Mouse (Mus musculus) megakaryocyte, embryonic 14.5 days (primary cell): ENCODE measurements around the gene Stxbp5. TPM values are rescaled to one million over a fixed set of nuclear protein-coding genes. Genes with fewer than 3 reads are reported as not detected.

Experiments used
- H3K27me3 ChIP-seq: replicated peaks from 2 replicates; pipeline ENCODE3; 2012; ENCODE audit warnings: inconsistent platforms
- H3K36me3 ChIP-seq: replicated peaks from 2 replicates; pipeline ENCODE3; 2012; ENCODE audit warnings: low read length, inconsistent platforms, mixed read lengths
- H3K4me1 ChIP-seq: 2 replicates; pipeline ENCODE4 v1.6.1; 2012; ENCODE audit warnings: inconsistent platforms
- H3K4me3 ChIP-seq: replicated peaks from 2 replicates; pipeline ENCODE3; 2012; ENCODE audit warnings: moderate library complexity, mild to moderate bottlenecking, inconsistent platforms
- H3K9me3 ChIP-seq: 2 replicates; pipeline ENCODE4 v1.6.1; 2012; ENCODE audit warnings: inconsistent platforms
- FLI1 ChIP-seq: IDR thresholded peaks from 2 replicates; pipeline ENCODE4 v1.6.1; 2012; ENCODE audit warnings: low read length, inconsistent platforms, mixed read lengths
- GATA1 ChIP-seq: IDR thresholded peaks from 3 replicates; pipeline ENCODE4 v1.6.1; 2012; ENCODE audit warnings: mixed read lengths, low read length, inconsistent platforms, borderline replicate concordance
- polyA plus RNA-seq: library from polyadenylated mRNA; stranded (reverse); fragments of >175 nt; gene quantifications from 2 replicates; pipeline ENCODE4 v1.2.3, GENCODE M21; 2012; ENCODE audit warnings: low replicate concordance; ENCODE audit not compliant: insufficient read depth

Stxbp5 gene
- polyA plus RNA-seq, 1 experiment: 17.5 TPM

GRCm38 (mm10) chr10:9866793-9867579 is 33.9 kb downstream of the Stxbp5 start:
- Histone ChIP-seq H3K4me1 (peaks cover 62% of the 10 kb centered on the region), H3K36me3 (peaks cover 87% of the 10 kb centered on the region), H3K27me3 (no peaks in the 10 kb centered on the region), H3K4me3 (no peak overlapping the region), H3K9me3 (no peaks in the 10 kb centered on the region)
- no peak for TF ChIP-seq FLI1

DNA sequence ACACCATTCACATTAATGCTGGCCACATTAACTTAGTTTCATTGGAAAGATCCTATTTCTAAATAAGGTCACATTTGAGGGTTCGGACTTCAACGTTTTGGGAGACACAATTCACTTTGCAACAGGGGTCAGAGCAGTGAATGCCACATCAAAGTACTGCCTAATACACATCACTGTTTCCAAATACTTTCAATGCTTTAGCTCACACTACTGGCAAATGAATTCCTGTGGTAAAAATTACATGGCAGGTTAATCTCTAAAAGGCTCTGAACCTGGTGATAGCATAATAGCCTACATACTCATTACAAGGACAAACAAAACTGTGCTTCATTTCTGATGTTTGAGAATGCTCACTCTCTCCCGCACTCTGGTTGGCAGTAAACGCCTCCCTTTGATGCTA is 40.9 kb downstream of the Stxbp5 start:
- H3K9me3 ChIP-seq: peaks cover 4% of the 10 kb centered on the region; the same call in 1 of the 2 replicates
- peaks cover 46% of the 10 kb centered on the region for H3K4me1 ChIP-seq
- no peak overlapping the region for H3K4me3 ChIP-seq
- TF ChIP-seq FLI1 (no peak), GATA1 (no peak)
- H3K27me3 ChIP-seq: no peaks in the 10 kb centered on the region
- peaks cover 92% of the 10 kb centered on the region for H3K36me3 ChIP-seq

DNA sequence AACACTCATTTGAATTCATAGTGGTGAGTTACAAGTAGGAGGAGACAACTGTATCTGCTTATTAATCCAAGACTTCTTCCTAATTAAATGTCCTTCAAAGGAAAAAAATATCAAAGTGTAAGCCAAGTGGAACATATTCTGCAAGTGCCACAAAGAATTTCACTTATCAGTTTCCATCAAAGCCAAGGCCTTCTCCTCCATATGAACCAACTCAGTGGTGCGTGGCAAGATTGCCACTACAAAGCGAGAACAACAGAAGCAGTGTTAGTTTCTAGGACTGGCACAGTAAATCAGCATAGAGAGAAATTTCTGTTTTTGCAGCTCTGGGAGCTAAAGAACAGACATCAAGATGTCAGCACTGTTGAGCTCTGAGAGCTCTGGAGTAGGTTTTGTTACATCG is 41.4 kb downstream of the Stxbp5 start:
- H3K36me3 ChIP-seq: peaks cover 87% of the 10 kb centered on the region
- TF ChIP-seq FLI1 (no peak), GATA1 (no peak)

DNA sequence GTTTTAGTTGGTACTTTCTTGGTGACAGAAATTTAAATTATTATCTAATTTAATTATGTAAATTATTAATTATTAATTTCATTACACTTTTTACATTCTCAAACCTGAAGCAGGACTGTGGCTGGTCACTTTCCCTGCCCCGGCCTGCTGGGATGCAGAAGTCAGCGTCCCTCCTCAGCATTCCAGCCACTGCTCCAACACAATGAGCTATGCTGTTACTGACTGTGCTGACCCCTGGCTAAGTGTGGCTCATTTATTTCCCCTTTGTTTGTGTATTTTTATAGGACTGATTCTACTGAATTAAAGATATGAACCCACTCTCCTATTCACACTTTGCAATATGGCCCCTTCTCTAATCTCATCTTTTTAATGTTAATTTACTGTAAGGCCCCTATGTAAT is 43.0 kb downstream of the Stxbp5 start:
- Histone ChIP-seq H3K36me3 (peaks cover 82% of the 10 kb centered on the region), H3K27me3 (no peaks in the 10 kb centered on the region), H3K4me3 (no peak overlapping the region), H3K9me3 (peaks cover 16% of the 10 kb centered on the region), H3K4me1 (peaks cover 43% of the 10 kb centered on the region)
- TF ChIP-seq GATA1 (no peak), FLI1 (no peak)

More for the DNA sequence above, 41.4 kb downstream of the Stxbp5 start:
- peaks cover 8% of the 10 kb centered on the region; the same call in 1 of the 2 replicates for H3K9me3 ChIP-seq
- no peaks in the 10 kb centered on the region for H3K27me3 ChIP-seq
- H3K4me3 ChIP-seq: no peak overlapping the region
- H3K4me1 ChIP-seq: peaks cover 46% of the 10 kb centered on the region

DNA sequence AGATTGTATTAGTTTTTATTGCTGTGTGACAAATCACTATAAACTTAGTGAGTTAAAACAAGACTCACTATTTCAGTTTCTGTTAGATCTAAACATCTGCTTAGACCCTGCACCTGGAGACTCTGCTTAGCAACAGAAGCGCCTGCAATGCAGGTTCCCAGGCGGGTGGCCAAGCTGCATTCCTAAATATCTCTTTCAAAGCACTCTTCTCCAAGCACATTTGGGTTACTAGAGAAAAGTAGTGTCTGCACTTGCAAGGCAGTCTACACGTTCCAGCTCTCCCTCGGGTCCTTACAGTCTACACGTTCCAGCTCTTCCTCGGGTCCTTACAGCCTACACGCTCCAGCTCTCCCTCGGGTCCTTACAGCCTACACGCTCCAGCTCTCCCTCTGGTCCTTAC is 44.1 kb downstream of the Stxbp5 start:
- Histone ChIP-seq H3K4me3 (no peak overlapping the region), H3K27me3 (no peaks in the 10 kb centered on the region), H3K4me1 (peaks cover 38% of the 10 kb centered on the region), H3K36me3 (peaks cover 85% of the 10 kb centered on the region), H3K9me3 (peaks cover 16% of the 10 kb centered on the region)
- TF ChIP-seq GATA1 (no peak), FLI1 (no peak)

DNA sequence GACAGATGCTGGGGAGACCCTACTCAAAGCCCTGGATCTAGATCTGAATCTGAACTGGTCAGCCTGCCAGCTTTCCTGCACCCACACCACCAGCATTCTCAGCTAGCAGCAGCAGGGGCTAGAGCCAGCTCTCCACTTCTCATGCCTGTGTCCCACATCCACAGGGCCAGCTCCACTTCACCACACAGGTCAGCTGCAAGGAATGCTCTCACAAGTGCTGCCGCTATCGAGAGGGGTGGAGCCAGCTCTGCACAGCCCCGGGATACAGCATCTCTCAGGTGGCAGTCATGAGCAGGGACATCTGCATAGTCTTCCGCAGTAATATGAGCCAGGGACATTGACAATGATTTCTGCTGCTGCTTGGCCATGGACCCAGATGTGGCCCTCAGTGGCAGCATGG is 54.5 kb downstream of the Stxbp5 start:
- no peaks in the 10 kb centered on the region for H3K9me3 ChIP-seq
- peaks cover 25% of the 10 kb centered on the region for H3K4me1 ChIP-seq
- H3K27me3 ChIP-seq: no peaks in the 10 kb centered on the region
- H3K4me3 ChIP-seq: no peak overlapping the region
- peaks cover 51% of the 10 kb centered on the region for H3K36me3 ChIP-seq
- TF ChIP-seq FLI1: no peak
- TF ChIP-seq GATA1: no peak

DNA sequence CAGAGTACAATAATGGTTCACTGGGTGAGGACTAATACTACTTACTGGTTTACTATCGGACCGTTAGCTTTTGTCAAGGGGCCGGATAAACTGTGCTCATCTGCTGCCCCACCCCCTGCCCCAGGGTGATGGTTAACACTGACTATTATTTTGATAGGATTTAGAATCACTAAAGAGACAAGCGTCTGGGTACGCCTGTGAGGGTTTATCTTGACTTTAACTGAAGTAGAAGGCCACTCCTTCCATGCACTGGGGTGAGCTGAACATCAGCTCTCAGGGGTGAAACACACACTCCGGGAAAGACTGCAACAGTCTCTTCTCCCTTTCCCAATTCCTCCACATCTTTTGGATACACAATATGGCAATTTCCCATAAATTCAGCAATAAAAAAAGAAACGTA is 61.5 kb downstream of the Stxbp5 start:
- TF ChIP-seq FLI1: no peak
- no peak for TF ChIP-seq GATA1
- no peaks in the 10 kb centered on the region for H3K27me3 ChIP-seq
- H3K4me1 ChIP-seq: peaks cover 11% of the 10 kb centered on the region
- no peaks in the 10 kb centered on the region for H3K9me3 ChIP-seq
- peaks cover 92% of the 10 kb centered on the region for H3K36me3 ChIP-seq
- H3K4me3 ChIP-seq: no peak overlapping the region

- no peak for TF ChIP-seq FLI1
- no peaks in the 10 kb centered on the region for H3K27me3 ChIP-seq
- H3K36me3 ChIP-seq: peaks cover 95% of the 10 kb centered on the region
- H3K4me1 ChIP-seq: peaks cover 20% of the 10 kb centered on the region
- no peak overlapping the region for H3K4me3 ChIP-seq
- H3K9me3 ChIP-seq: no peaks in the 10 kb centered on the region
Measured at GRCm38 (mm10) chr10:9834986-9835385, 65.9 kb downstream of the Stxbp5 start.

DNA sequence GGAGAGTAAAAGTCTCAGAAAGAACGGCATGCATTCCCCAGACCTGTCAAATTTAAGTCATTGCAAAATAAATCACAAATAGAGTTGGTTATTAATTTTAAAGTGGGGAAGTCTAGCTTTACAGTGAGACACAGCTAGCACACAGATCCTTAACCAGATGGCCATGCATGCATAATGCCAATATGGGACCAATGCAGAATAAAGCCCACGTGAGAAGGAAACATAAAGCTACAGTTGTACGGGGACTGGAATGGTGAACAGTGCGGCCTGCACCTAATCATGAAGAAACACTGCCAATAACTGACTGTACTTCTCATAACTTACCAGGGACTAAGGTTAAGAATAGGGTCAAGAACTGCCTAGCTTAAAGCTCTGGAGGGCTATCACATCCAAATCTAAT is 67.9 kb downstream of the Stxbp5 start:
- Histone ChIP-seq H3K4me3 (no peak overlapping the region), H3K9me3 (no peaks in the 10 kb centered on the region), H3K27me3 (no peaks in the 10 kb centered on the region), H3K36me3 (peaks cover 92% of the 10 kb centered on the region), H3K4me1 (peaks cover 22% of the 10 kb centered on the region)
- TF ChIP-seq GATA1: no peak
- no peak for TF ChIP-seq FLI1

GRCm38 (mm10) chr10:9829744-9830143 is 71.1 kb downstream of the Stxbp5 start:
- no peak for TF ChIP-seq GATA1
- no peak for TF ChIP-seq FLI1
- H3K4me1 ChIP-seq: peaks cover 22% of the 10 kb centered on the region
- no peaks in the 10 kb centered on the region for H3K27me3 ChIP-seq
- no peak overlapping the region for H3K4me3 ChIP-seq
- peaks cover 88% of the 10 kb centered on the region for H3K36me3 ChIP-seq
- no peaks in the 10 kb centered on the region for H3K9me3 ChIP-seq
